ENCODE assay signal across 27 mouse cellular contexts in the genomic region with DNA sequence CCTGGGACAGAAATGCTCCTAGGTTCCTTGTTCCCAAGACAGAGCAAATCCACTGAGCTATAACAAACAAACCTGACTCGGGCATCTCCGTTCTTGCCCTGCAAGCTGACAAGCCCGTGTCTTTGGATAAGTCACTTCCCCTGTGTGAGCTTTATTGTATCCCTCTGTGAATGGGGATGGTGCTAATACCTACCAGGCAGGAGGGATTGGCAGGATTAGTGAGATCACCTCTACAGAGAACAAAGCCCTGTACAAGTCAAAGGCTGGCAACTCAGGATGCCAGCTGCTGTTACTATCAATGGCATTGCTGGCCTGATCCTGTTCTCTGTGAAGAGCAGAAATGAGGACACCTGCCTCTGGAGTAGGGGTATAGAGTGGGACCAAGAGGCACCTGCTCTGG. TPM values are rescaled to one million over a fixed set of nuclear protein-coding genes. Genes with fewer than 3 reads are reported as not detected.
"Had no signal": no experiment of that assay in that cellular context is flagged by ENCODE, and none has a peak within 500 bp of the region (broad histone marks: within the 10 kb centered on the region; RNA-seq: fewer than 3 reads in every experiment).

No protein-coding gene starts in this region.

- H3K27ac ChIP-seq: hindbrain, embryonic 13.5 days; hindbrain, embryonic 15.5 days; hindbrain, postnatal 0 days; kidney, embryonic 15.5 days; kidney, postnatal 0 days; left cerebral cortex, adult 2 months; limb, embryonic 12.5 days; liver, embryonic 13.5 days; liver, embryonic 15.5 days had no signal

- ATAC-seq: forebrain, postnatal 0 days; hindbrain, postnatal 0 days; intestine, embryonic 16.5 days had no signal

- H3K9me3 ChIP-seq: heart, embryonic 10.5 days; hindbrain, embryonic 13.5 days; hindbrain, embryonic 15.5 days; kidney, embryonic 15.5 days; limb, embryonic 10.5 days; limb, embryonic 12.5 days; liver, embryonic 13.5 days; liver, embryonic 15.5 days had no signal

- H3K9ac ChIP-seq: forebrain, postnatal 0 days; hindbrain, embryonic 13.5 days; hindbrain, embryonic 15.5 days; kidney, embryonic 15.5 days; limb, embryonic 12.5 days; liver, embryonic 13.5 days; liver, embryonic 15.5 days had no signal

- H3K36me3 ChIP-seq: liver, embryonic 13.5 days; liver, embryonic 15.5 days had no signal

- H3K4me2 ChIP-seq: hindbrain, embryonic 13.5 days; hindbrain, embryonic 15.5 days; kidney, embryonic 15.5 days; limb, embryonic 12.5 days; liver, embryonic 11.5 days; liver, embryonic 13.5 days; liver, embryonic 15.5 days had no signal

- H3K27me3 ChIP-seq: hindbrain, embryonic 15.5 days; kidney, embryonic 15.5 days; limb, embryonic 12.5 days; liver, embryonic 13.5 days; liver, embryonic 15.5 days had no signal

- H3K4me3 ChIP-seq: heart, embryonic 10.5 days; hindbrain, embryonic 13.5 days; hindbrain, embryonic 15.5 days; kidney, embryonic 15.5 days; left cerebral cortex, adult 2 months; limb, embryonic 10.5 days; limb, embryonic 12.5 days; liver, embryonic 13.5 days; liver, embryonic 15.5 days had no signal

- DNase-seq: forebrain, postnatal 0 days; gastrocnemius, postnatal 14 days; gastrocnemius, postnatal 36 days; heart, adult 18-20 months; heart, postnatal 36 days; kidney, adult 11 months; kidney, adult 2 months; kidney, adult 9 months; kidney, postnatal 14 days; kidney, postnatal 36 days; liver; liver, embryonic 13.5 days had no signal

RNA-seq across cellular contexts. Expression of gene Asic4, which starts 44.7 kb away (rescaled TPM):
- total RNA-seq: gastrocnemius, adult 18-20 months; gastrocnemius, postnatal 14 days; gastrocnemius, postnatal 36 days; heart, adult 18-20 months; heart, adult 8-10 months; heart, postnatal 36 days; hematopoietic stem cell, adult 5-6 weeks had no signal

RNA-seq across cellular contexts. Expression of gene Des, which starts 45.4 kb away (rescaled TPM):
- total RNA-seq: hematopoietic stem cell, adult 5-6 weeks had no signal
